Mouse (Mus musculus) left cerebral cortex, adult 2 months (tissue): ENCODE data around the gene Cabp4. TPM values are rescaled to one million over a fixed set of nuclear protein-coding genes. Genes with fewer than 3 reads are reported as not detected.
"Not testable (repeated sequence)": the region's sequence is repeated elsewhere in the genome, so short reads cannot be mapped to it uniquely, and the experiment has no call there.

ENCODE experiments used
- DNase-seq, 2 experiments: peaks; one replicate each; pipeline ENCODE4 v3.0.0; 2021 to 2022; ENCODE audit warnings: low spot score in 2 of 2, mixed read lengths in 1 of 2; ENCODE audit errors: extremely low spot score in 1 of 2
- H3K27ac ChIP-seq: fragments of 200-600 bp; 2 replicates; pipeline ENCODE4 v1.8.1; 2022
- H3K4me3 ChIP-seq: fragments of 200-600 bp; 2 replicates; pipeline ENCODE4 v1.8.1; 2022
- CTCF ChIP-seq: fragments of 200-600 bp; IDR thresholded peaks from 2 replicates; pipeline ENCODE4 v1.8.1; 2022; ENCODE audit warnings: antibody characterized with exemption, mild to moderate bottlenecking, moderate library complexity
- intact Hi-C: fragments of 180-260 bp; cut with DNase I; formaldehyde crosslinking; loops from one replicate; pipeline ENCODE4 v1.15.1; 2025
- total RNA-seq, 2 experiments: library from RNA; stranded (reverse); gene quantifications; 2 replicates each; pipeline ENCODE4 v1.2.3; 2021

Gene Cabp4
- total RNA-seq, 2 experiments from 2014 or later, result 0.26 TPM; not detected in 1

GRCm38 (mm10) chr19:4142416-4143173 lies 1.2 kb downstream of the Cabp4 start:
- H3K27ac ChIP-seq, result no peak overlapping the region
- DNase-seq, result no peak
- H3K4me3 ChIP-seq, result no peak overlapping the region
- intact Hi-C loops, result no loop called here
- no peak for TF ChIP-seq CTCF

- no peak for DNase-seq
- intact Hi-C loops, result no loop called here
- H3K4me3 ChIP-seq, result no peak overlapping the region
- TF ChIP-seq CTCF, result no peak
- no peak overlapping the region for H3K27ac ChIP-seq
Observed at GRCm38 (mm10) chr19:4140147-4140546, 3.7 kb downstream of the Cabp4 start.

GRCm38 (mm10) chr19:4139446-4139845 lies 4.4 kb downstream of the Cabp4 start, which contains the start of gene Gpr152:
Gene Gpr152, plus strand, starts transcription at chr19:4139787.
- no peak for TF ChIP-seq CTCF
- intact Hi-C loops, result loop anchor here (5.0 kb wide), 1 partner anchor 122 kb away; no protein-coding TSS in a partner anchor
- H3K27ac ChIP-seq, result no peak within 1 kb of the TSS
- DNase-seq, result no peak
- no peak within 1 kb of the TSS for H3K4me3 ChIP-seq

- Histone ChIP-seq H3K4me3 (no peak overlapping the region), H3K27ac (no peak overlapping the region)
- intact Hi-C loops, result loop anchor here (5.0 kb wide), 1 partner anchor 121 kb away; no protein-coding TSS in a partner anchor
- DNase-seq, result no peak
- no peak for TF ChIP-seq CTCF
Observed at GRCm38 (mm10) chr19:4137913-4138312, 5.9 kb downstream of the Cabp4 start.

GRCm38 (mm10) chr19:4136463-4136862 lies 7.4 kb downstream of the Cabp4 start:
- Histone ChIP-seq H3K4me3 (no peak overlapping the region), H3K27ac (no peak overlapping the region)
- intact Hi-C loops, result loop anchor here (5.0 kb wide), 1 partner anchor 119 kb away; no protein-coding TSS in a partner anchor
- DNase-seq, result no peak
- TF ChIP-seq CTCF, result no peak

GRCm38 (mm10) chr19:4135963-4136345 lies 7.9 kb downstream of the Cabp4 start:
- peak; percentile 54; the same call in 1 of the 2 replicates for TF ChIP-seq CTCF
- H3K27ac ChIP-seq, DNase-seq, H3K4me3 ChIP-seq: not testable (repeated sequence)
- intact Hi-C loops, result loop anchor here (5.0 kb wide), 1 partner anchor 119 kb away; no protein-coding TSS in a partner anchor

GRCm38 (mm10) chr19:4135229-4135962 lies 8.4 kb downstream of the Cabp4 start:
- intact Hi-C loops, result loop anchor here (5.0 kb wide), 1 partner anchor 118 kb away; no protein-coding TSS in a partner anchor
- not testable (repeated sequence) for H3K4me3 ChIP-seq

GRCm38 (mm10) chr19:4134354-4134753 lies 9.5 kb downstream of the Cabp4 start:
- intact Hi-C loops, result no loop called here
- DNase-seq, result no peak

More at GRCm38 (mm10) chr19:4135229-4135962, 8.4 kb downstream of the Cabp4 start:
- not testable (repeated sequence) for H3K27ac ChIP-seq, DNase-seq

GRCm38 (mm10) chr19:4131768-4132167 lies 12.1 kb downstream of the Cabp4 start:
- intact Hi-C loops, result no loop called here
- no peak overlapping the region for H3K4me3 ChIP-seq
- no peak for DNase-seq
- H3K27ac ChIP-seq, result no peak overlapping the region
- peak; percentile 9; the same call in 1 of the 2 replicates for TF ChIP-seq CTCF

More at GRCm38 (mm10) chr19:4134354-4134753, 9.5 kb downstream of the Cabp4 start:
- TF ChIP-seq CTCF, result no peak
- H3K27ac ChIP-seq, result no peak overlapping the region
- no peak overlapping the region for H3K4me3 ChIP-seq

GRCm38 (mm10) chr19:4131075-4131474 lies 12.8 kb downstream of the Cabp4 start:
- no peak for DNase-seq
- H3K27ac ChIP-seq, result no peak overlapping the region
- no peak for TF ChIP-seq CTCF
- intact Hi-C loops, result no loop called here
- H3K4me3 ChIP-seq, result no peak overlapping the region

- intact Hi-C loops, result no loop called here
- Histone ChIP-seq H3K27ac (no peak overlapping the region), H3K4me3 (no peak overlapping the region)
- no peak for TF ChIP-seq CTCF
- DNase-seq, result no peak
Observed at GRCm38 (mm10) chr19:4130106-4130505, 13.7 kb downstream of the Cabp4 start.

GRCm38 (mm10) chr19:4129462-4129861 lies 14.4 kb downstream of the Cabp4 start:
- Histone ChIP-seq H3K4me3 (no peak overlapping the region), H3K27ac (no peak overlapping the region)
- no peak for TF ChIP-seq CTCF
- no peak for DNase-seq
- intact Hi-C loops, result no loop called here
